Mouse (Mus musculus) heart, embryonic 11.5 days (tissue): ENCODE data around the gene Gps1. TPM values are rescaled to one million over a fixed set of nuclear protein-coding genes. Genes with fewer than 3 reads are reported as not detected.

Experiments
- ATAC-seq: fragments of 200-750 bp; cut with Nextera tagmentation; replicated peaks from 2 replicates; pipeline ENCODE4 v1.8.0; 2017; ENCODE audit warnings: moderate library complexity; ENCODE audit not compliant: insufficient number of reproducible peaks, low FRiP score, low TSS enrichment
- H3K27ac ChIP-seq: fragments of 300-500 bp; sonication (generic); 2 replicates; pipeline ENCODE4 v1.5.1; 2014; ENCODE audit warnings: mild to moderate bottlenecking, low read depth, low read length
- H3K27me3 ChIP-seq: fragments of 300-500 bp; sonication (generic); 2 replicates; pipeline ENCODE4 v1.6.1; 2014; ENCODE audit warnings: mild to moderate bottlenecking, low read length, mixed read lengths; ENCODE audit not compliant: control insufficient read depth, insufficient read depth
- H3K36me3 ChIP-seq: fragments of 300-500 bp; sonication (generic); 2 replicates; pipeline ENCODE4 v1.6.1; 2014; ENCODE audit warnings: mild to moderate bottlenecking, low read length, moderate library complexity, mixed read lengths; ENCODE audit not compliant: control insufficient read depth, insufficient read depth
- H3K4me1 ChIP-seq: fragments of 300-500 bp; sonication (generic); 2 replicates; pipeline ENCODE4 v1.6.1; 2014; ENCODE audit warnings: low read length; ENCODE audit not compliant: control insufficient read depth, insufficient read depth
- H3K4me2 ChIP-seq: fragments of 300-500 bp; sonication (generic); 2 replicates; pipeline ENCODE4 v1.6.1; 2014; ENCODE audit warnings: mild to moderate bottlenecking, moderate library complexity
- H3K4me3 ChIP-seq: fragments of 300-500 bp; sonication (generic); 2 replicates; pipeline ENCODE4 v1.5.1; 2014; ENCODE audit warnings: low read depth, low read length
- H3K9ac ChIP-seq: fragments of 300-500 bp; sonication (generic); 2 replicates; pipeline ENCODE4 v1.6.1; 2014; ENCODE audit warnings: mild to moderate bottlenecking, low read depth, low read length, moderate library complexity
- H3K9me3 ChIP-seq: fragments of 300-500 bp; sonication (generic); replicated peaks from 2 replicates; pipeline ENCODE4 v1.6.1; 2016; ENCODE audit warnings: low read length; ENCODE audit not compliant: control insufficient read depth
- WGBS: fragments of 180-500 bp; shearing (Covaris S2); extraction: QIAGEN DNeasy Blood & Tissue Kit; methylation state at CpG from one replicate; pipeline ENCODE4 v1.1.7; 2014; ENCODE audit not compliant: insufficient replicate concordance; 5-methylcytosine and 5-hydroxymethylcytosine counted together
- polyA plus RNA-seq: library from polyadenylated mRNA; unstranded; fragments of >200 nt; fragmentation: Nextera tagmentation; extraction: Ambion mirVana; gene quantifications from 2 replicates; pipeline ENCODE4 v1.2.1, GENCODE M21; 2014

The Gps1 gene
- polyA plus RNA-seq, 1 experiment from 2014 or later = 166 TPM

- no peak overlapping the region for H3K27ac ChIP-seq
- H3K36me3 ChIP-seq = peaks cover 41% of the 10 kb centered on the region
- H3K27me3 ChIP-seq = no peaks in the 10 kb centered on the region
- no peaks in the 10 kb centered on the region for H3K4me1 ChIP-seq
- H3K9ac ChIP-seq = no peak overlapping the region
- no peak overlapping the region for H3K4me3 ChIP-seq
- no peak for ATAC-seq
- 90% methylated on average over 7 of the region's 7 CpGs for WGBS
- H3K4me2 ChIP-seq = no peak overlapping the region
- H3K9me3 ChIP-seq = no peaks in the 10 kb centered on the region
These were observed 21.6 kb downstream of the Gps1 start for GRCm38 (mm10) chr11:120805375-120806298.

GRCm38 (mm10) chr11:120808010-120808409, 23.9 kb downstream of the Gps1 start:
- no peaks in the 10 kb centered on the region for H3K4me1 ChIP-seq
- WGBS = 83% methylated on average over 12 of the region's 12 CpGs
- no peak overlapping the region for H3K27ac ChIP-seq
- H3K27me3 ChIP-seq = no peaks in the 10 kb centered on the region
- no peaks in the 10 kb centered on the region for H3K9me3 ChIP-seq
- H3K36me3 ChIP-seq = peaks cover 60% of the 10 kb centered on the region
- no peak overlapping the region for H3K9ac ChIP-seq
- H3K4me3 ChIP-seq = no peak overlapping the region
- no peak for ATAC-seq
- no peak overlapping the region for H3K4me2 ChIP-seq

- 93% methylated on average over 16 of the region's 16 CpGs for WGBS
- H3K9me3 ChIP-seq = no peaks in the 10 kb centered on the region
- H3K4me3 ChIP-seq = no peak overlapping the region
- H3K27ac ChIP-seq = no peak overlapping the region
- H3K4me1 ChIP-seq = no peaks in the 10 kb centered on the region
- no peak for ATAC-seq
- H3K9ac ChIP-seq = no peak overlapping the region
- no peak overlapping the region for H3K4me2 ChIP-seq
- H3K27me3 ChIP-seq = no peaks in the 10 kb centered on the region
- peaks cover 92% of the 10 kb centered on the region for H3K36me3 ChIP-seq
These were observed 28.0 kb downstream of the Gps1 start for GRCm38 (mm10) chr11:120812068-120812467.

GRCm38 (mm10) chr11:120817358-120817757, 33.3 kb downstream of the Gps1 start:
- Histone ChIP-seq H3K4me3 (no peak overlapping the region), H3K9ac (no peak overlapping the region), H3K36me3 (peaks cover 80% of the 10 kb centered on the region), H3K27me3 (no peaks in the 10 kb centered on the region), H3K9me3 (no peaks in the 10 kb centered on the region), H3K27ac (no peak overlapping the region), H3K4me2 (no peak overlapping the region), H3K4me1 (peaks cover 15% of the 10 kb centered on the region)
- ATAC-seq = no peak
- 91% methylated on average over 6 of the region's 6 CpGs for WGBS

GRCm38 (mm10) chr11:120818251-120818650, 34.2 kb downstream of the Gps1 start:
- H3K9me3 ChIP-seq = no peaks in the 10 kb centered on the region
- H3K9ac ChIP-seq = no peak overlapping the region
- peaks cover 24% of the 10 kb centered on the region for H3K4me1 ChIP-seq
- no peak overlapping the region for H3K27ac ChIP-seq
- H3K36me3 ChIP-seq = peaks cover 72% of the 10 kb centered on the region
- no peak overlapping the region for H3K4me2 ChIP-seq
- no peak overlapping the region for H3K4me3 ChIP-seq
- ATAC-seq = no peak
- H3K27me3 ChIP-seq = no peaks in the 10 kb centered on the region
- WGBS = 91% methylated on average over 13 of the region's 13 CpGs

- 90% methylated on average over 6 of the region's 6 CpGs for WGBS
- ATAC-seq = no peak
- Histone ChIP-seq H3K4me1 (peaks cover 25% of the 10 kb centered on the region), H3K4me3 (no peak overlapping the region), H3K9me3 (no peaks in the 10 kb centered on the region), H3K4me2 (no peak overlapping the region), H3K27me3 (no peaks in the 10 kb centered on the region), H3K9ac (no peak overlapping the region), H3K36me3 (peaks cover 60% of the 10 kb centered on the region), H3K27ac (no peak overlapping the region)
These were observed 35.5 kb downstream of the Gps1 start for GRCm38 (mm10) chr11:120819556-120819955.

- no peak overlapping the region for H3K27ac ChIP-seq
- H3K36me3 ChIP-seq = peaks cover 50% of the 10 kb centered on the region
- ATAC-seq = no peak
- no peak overlapping the region; the same call in 1 of the 2 replicates for H3K4me2 ChIP-seq
- peaks cover 30% of the 10 kb centered on the region for H3K4me1 ChIP-seq
- H3K27me3 ChIP-seq = no peaks in the 10 kb centered on the region
- H3K4me3 ChIP-seq = no peak overlapping the region
- 0 out of 2 replicates have a peak overlapping the region, but pooled peaks have one; percentile 24 for H3K9ac ChIP-seq
- WGBS = 92% methylated on average over 14 of the region's 14 CpGs
- no peaks in the 10 kb centered on the region for H3K9me3 ChIP-seq
These were observed 36.5 kb downstream of the Gps1 start for GRCm38 (mm10) chr11:120820546-120820945.

- H3K4me2 ChIP-seq = peak overlapping the region; percentile 96
- peaks cover 36% of the 10 kb centered on the region for H3K4me1 ChIP-seq
- ATAC-seq = no peak
- no peaks in the 10 kb centered on the region for H3K9me3 ChIP-seq
- H3K4me3 ChIP-seq = no peak overlapping the region
- H3K27ac ChIP-seq = no peak overlapping the region
- peaks cover 43% of the 10 kb centered on the region for H3K36me3 ChIP-seq
- H3K27me3 ChIP-seq = no peaks in the 10 kb centered on the region
- WGBS = 80% methylated on average over 14 of the region's 14 CpGs
- peak overlapping the region; percentile 24; the same call in 1 of the 2 replicates for H3K9ac ChIP-seq
These were observed 37.2 kb downstream of the Gps1 start for GRCm38 (mm10) chr11:120821076-120821922.
